Mouse (Mus musculus) NIH3T3 (cell line): ENCODE data around the gene Acot7.
"Not testable (repeated sequence)": the region's sequence is repeated elsewhere in the genome, so short reads cannot be mapped to it uniquely, and the experiment has no call there.

Experiments
- DNase-seq: peaks from one replicate; pipeline ENCODE4 v3.0.0-alpha.2; 2012; ENCODE audit warnings: low read depth

Acot7 gene

GRCm38 (mm10) chr4:152206199-152206598, 28.3 kb downstream of the Acot7 start:
- no peak for DNase-seq

GRCm38 (mm10) chr4:152209623-152210022, 31.7 kb downstream of the Acot7 start:
- DNase-seq, result no peak

GRCm38 (mm10) chr4:152212091-152212505, 34.2 kb downstream of the Acot7 start:
- DNase-seq, result peak; percentile 22

DNA sequence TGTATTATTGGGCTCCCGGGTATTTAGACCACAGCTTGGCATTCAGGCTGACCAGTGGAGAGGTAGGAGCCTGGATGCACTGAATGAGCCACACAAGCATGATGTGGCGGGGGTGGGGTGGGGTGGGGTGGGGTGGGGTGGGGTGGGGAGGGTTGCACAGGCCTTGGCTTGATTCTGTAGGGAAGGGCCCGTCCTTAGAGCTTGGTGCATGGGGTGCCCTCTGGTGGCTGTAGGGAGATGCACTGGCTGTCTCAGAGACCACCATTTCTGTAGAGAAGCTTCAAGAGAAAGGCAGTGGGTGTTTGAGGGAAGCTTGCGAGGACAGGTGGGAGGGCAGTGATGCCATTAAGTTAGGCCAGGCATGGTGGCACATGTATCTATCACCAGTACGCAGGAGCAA, 34.6 kb downstream of the Acot7 start:
- DNase-seq, result peak; percentile 83

GRCm38 (mm10) chr4:152212974-152213373, 35.0 kb downstream of the Acot7 start:
- no peak for DNase-seq

DNA sequence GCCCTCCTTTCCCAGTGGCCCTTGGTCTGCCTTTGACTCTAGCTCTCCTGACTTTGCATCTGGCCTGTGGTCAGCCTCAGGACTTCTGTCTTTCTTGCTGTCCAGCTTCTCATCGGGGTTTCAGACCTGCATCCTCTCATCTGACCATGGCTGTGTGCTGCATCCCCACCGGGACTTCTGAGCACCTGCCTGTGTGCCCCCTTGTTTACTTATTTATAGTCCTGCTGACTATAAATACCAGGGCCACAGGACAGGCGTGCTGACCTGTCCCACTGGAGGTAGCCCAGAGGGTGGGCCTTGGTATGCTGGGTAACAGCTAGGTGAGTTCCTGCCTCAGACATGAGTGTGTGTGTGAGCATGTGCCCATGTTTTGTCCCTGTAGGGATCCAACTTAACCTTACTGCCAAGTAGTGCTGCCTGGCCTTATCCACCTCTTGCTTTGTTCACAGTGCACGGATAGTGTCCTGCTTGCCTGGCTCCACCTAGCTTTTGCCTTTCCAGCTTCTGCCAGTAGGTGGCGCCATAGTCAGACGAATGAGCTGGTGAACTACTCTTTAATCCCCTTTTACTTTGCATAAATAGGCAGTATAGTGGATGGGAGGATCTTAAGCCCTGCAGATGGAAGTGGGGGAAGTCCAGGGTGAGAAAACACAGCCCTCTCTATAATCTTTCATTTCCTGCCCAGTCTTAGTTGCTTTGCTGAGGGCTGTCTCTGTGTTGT, 36.0 kb downstream of the Acot7 start:
- peak; percentile 93 for DNase-seq

DNA sequence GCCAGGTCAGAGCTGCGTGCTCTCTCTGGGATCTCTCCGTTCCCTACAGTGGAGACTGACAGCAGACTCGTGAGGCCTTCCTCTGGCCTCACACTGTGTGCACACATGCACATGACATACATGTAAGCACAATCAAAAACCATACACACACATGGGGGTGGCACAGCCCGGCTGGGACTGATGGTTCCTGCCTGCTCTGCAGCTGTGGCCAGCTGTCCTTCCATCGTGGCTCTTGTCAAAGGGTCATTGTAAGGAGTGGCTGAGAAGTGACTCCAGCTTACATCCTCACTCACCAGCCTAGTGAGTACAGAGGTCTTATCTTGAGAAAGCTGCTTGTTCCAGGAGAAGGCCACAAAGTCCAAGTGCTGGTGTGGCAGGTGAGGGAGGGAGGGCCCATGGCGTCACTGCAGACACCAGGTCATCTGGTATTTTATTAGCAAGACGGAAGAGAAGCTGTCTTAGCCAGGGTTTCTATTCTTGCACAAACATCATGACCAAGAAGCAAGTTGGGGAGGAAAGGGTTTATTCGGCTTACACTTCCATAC, 37.0 kb downstream of the Acot7 start:
- no peak for DNase-seq

GRCm38 (mm10) chr4:152219591-152219990, 41.7 kb downstream of the Acot7 start:
- DNase-seq, result no peak

DNA sequence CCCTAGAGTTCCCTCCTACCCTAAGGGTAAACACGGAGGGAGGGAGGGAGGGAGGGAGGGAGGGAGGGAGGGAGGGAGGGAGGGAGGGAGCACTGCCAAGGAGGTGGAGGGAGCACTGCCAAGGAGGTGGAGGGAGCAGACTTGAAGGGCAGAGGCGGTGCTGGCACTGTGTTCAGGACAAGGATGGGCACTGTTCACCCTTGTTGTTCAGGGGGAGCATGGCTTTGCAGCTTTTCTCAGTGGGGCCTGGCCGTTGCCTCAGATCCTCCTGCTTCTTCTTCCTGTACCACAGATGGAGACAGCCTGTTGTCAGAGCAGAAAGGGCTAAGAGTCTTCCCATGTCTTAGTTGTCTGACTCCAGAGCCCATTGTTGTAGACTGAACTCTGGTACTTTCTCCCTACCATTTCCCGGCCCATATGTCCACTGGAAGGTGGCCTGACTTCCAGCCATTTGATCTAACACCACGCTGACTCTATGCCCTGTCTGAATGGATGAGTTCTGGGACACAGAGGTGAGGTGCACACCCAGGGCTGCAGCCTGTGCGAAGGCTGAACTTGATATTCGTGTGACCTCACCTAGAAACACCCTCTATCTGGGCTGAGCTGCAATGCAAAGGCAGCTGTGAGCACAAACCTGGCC, 43.0 kb downstream of the Acot7 start:
- no peak for DNase-seq

DNA sequence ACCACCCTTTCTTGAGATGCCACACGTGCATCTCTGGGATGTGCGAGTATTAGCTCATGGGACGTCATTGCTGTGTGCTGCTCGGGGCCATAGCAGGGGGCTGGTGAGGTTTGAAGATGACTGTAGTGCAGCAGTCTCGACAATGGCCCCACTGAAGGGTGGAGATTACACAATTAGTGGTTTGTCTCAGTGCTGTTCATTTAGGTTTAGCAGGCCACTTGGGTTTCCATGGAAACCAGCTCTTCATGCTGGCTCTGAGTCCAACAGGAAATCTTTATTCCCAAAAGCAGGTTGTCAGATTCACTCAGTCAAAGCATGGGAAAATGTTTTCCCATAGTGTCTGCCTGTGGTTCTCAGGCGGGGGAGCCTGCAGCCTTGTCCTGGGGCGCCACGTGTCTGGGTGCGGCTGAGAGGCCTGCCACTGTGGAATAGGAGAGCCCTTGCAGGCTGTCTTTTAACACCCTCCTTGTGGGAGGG, 43.5 kb downstream of the Acot7 start:
- DNase-seq, result no peak

DNA sequence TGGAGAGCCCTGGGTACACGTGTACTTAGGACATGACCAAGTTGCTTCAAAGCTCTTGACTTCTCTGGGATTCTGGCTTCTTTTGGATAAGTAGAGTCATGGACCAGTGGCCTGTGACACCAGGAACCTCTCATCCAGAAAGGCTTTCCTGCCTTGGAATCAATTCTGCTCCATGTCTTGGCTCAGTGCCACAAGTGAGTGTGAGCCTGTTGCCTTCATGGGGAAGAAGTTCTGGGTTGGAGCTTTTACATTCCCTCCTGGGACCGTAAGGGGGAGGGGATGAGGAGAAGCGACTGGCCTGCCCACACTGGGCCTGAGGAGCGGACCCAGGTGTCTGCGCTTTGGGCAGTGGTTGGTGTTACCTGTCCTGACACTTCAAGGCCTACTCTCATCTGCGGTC, 44.2 kb downstream of the Acot7 start:
- no peak for DNase-seq

DNA sequence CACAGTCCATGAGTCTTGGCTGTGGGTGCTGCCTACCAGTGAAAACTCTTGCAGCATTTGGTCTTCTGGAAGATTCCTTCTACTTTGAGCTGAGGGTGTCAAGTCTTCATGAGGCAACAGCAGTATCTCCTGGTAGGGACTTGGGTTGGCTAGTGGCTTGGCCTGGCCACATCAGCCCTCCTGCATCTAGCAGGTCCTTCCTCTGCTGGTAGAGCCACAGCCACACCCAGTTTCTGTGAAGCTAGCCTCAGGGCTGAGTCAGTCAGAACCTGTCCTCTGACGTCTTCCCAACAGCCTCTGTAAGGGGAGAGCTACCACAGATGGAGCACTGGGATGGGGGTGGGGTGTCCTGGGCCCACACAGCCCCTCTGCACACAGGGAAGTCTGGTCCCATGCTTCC, 44.6 kb downstream of the Acot7 start:
- DNase-seq, result no peak

- no peak for DNase-seq
Observed at GRCm38 (mm10) chr4:152224156-152224555, 46.2 kb downstream of the Acot7 start.

DNA sequence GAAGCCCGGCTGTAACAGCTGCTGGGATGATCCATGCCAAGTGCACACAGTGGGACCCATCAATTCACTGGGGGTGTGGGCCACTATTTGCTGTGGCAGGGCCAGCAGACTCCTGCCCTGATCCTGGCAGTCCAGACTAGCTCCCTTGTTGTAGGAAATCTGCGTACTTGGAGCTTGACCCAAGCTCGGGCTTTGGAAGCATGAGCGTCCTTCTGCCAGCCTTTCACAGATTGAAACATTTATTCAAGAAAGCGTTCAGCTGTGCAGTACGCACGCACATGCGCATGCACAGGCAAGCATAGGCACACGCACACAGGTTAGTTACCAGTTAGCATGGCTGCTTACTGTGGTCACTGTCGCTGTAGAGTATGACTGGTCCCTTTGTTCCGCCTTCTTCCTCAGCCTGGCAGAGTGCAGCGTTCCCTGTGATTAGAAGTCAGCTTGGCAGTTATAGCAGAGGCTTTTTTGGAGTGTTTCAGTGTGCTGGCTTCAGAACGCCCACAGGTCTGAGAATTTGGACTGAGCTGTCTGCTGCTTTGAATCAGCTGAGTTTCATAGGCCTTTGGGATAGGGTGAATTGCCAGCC, 49.1 kb downstream of the Acot7 start:
- peak; percentile 34 for DNase-seq

DNA sequence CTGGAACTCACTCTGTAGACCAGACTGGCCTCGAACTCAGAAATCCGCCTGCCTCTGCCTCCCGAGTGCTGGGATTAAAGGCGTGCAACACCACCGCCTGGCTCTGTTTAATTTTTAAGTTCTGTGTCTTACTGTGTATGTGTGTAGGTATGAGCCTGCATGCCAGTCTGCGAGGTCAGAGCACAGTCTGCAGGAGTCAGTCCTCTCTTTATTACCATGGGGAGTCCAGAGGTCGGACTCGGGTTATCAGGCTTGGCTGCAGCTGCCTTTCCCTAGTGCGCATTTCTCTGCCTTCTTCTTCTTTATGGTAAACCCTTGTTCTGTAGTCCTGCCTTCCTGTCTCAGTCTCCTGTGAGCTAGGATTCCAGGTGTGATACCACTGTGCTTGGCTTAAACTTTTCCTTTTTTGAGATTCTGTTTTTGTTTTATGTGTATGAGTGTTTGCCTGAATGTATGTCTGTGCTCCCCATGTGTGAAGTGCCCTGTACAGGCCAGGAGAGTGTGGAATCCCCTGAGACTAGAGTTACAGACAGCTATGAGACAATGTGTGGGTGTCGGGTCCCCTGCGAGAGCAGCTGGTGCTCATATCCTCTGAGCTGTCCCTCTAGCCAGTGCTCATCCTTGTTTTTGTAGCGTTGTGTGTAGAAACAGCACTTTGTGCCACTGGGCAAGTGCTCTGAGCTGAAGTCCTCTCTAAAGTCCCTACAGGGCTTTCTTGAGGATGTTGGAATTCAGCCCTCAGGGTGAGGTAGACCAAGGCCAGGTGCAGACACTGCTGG, 50.0 kb downstream of the Acot7 start:
- DNase-seq, result no peak

DNA sequence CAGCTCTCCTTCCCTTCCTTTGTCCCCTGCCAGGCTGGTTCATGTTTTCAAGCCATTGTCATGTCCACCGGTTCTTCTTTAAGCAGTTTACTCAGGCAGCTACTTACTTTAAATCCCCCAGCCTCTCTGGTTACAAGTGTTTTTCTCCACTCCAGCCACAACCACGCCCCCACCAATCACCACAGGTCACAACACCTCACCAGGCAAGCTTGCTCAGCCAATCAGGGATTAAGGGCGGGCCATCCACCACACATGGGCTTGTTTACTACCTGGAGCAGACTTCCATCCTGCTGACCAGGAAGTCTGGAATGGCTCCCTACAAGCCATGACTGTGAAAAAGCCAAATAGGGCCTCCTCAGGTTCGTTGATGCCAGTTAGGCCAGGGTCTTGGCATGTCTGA, 52.4 kb downstream of the Acot7 start:
- DNase-seq, result not testable (repeated sequence)

- DNase-seq, result no peak
Observed at GRCm38 (mm10) chr4:152231326-152231725, 53.4 kb downstream of the Acot7 start.

DNA sequence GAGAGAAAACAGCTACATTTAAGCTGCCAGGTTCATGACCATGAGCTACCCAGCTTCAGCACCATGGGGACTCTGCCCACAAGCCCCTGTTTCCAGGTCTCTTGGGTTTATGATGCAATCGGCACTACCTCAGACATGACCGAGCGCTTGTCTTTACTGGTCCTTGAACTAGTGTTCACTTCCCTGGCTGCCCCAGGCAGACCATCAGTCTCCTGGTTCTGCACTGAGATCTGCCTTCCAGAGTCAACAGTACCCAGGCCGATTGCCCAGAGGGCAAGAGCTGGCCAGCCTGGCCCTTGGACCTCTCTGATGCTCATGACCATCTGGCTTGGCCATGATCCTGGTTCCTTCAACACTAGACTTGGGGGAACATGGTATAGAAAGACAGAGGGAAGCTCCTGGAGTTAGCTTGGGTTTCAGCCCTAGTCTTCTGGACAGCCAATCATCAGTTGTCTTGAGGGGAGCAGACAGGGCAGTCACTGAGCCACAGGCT, 54.5 kb downstream of the Acot7 start:
- no peak for DNase-seq

DNA sequence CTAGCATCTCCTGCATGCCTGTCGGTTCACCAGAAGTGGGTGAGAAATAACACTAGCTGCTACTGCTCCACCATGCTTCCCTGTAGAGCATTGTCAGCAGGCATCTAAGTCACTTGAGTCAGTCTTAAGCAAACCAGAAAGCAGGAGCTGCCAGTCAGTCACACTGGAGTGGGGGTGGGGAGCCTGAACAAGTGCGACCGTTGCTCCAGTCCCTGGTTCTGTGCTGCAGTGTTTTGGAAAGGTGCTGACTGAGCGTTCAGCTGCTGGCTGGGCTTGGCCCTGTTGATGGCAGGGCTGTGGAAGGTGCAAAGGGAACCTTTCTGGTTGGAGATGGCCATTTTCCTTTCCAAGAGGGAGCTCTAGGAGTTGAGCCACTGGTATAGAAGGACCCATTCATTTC, 62.0 kb downstream of the Acot7 start:
- DNase-seq, result no peak

GRCm38 (mm10) chr4:152243241-152243891, 65.4 kb downstream of the Acot7 start:
- DNase-seq, result no peak

GRCm38 (mm10) chr4:152243969-152244368, 66.0 kb downstream of the Acot7 start:
- no peak for DNase-seq
